Mouse (Mus musculus) midbrain, postnatal 0 days (tissue): Measurements from ENCODE around the gene Farp1. TPM values are rescaled to one million over a fixed set of nuclear protein-coding genes. Genes with fewer than 3 reads are reported as not detected.
A peak's percentile ranks its signal among the peaks of the same experiment; 100 is the strongest.

Source experiments
- ATAC-seq: fragments of 200-750 bp; cut with Nextera tagmentation; 2 replicates; pipeline ENCODE4 v1.8.0; 2017; ENCODE audit warnings: moderate number of reproducible peaks, mild to moderate bottlenecking, moderate TSS enrichment, moderate library complexity; ENCODE audit not compliant: low FRiP score
- DNase-seq: peaks from one replicate; pipeline ENCODE4 v3.0.0-alpha.2; 2015; ENCODE audit warnings: low spot score
- H3K27ac ChIP-seq: fragments of 300-500 bp; sonication (generic); 2 replicates; pipeline ENCODE4 v1.5.1; 2014; ENCODE audit warnings: low read depth, mild to moderate bottlenecking, low read length, mixed read lengths
- H3K27me3 ChIP-seq: fragments of 300-500 bp; sonication (generic); 2 replicates; pipeline ENCODE4 v1.6.1; 2014; ENCODE audit warnings: low read length, control low read depth, mixed read lengths; ENCODE audit not compliant: insufficient read depth
- H3K36me3 ChIP-seq: fragments of 300-500 bp; sonication (generic); 2 replicates; pipeline ENCODE4 v1.6.1; 2014; ENCODE audit warnings: low read length, control low read depth, mixed read lengths; ENCODE audit not compliant: insufficient read depth
- H3K4me1 ChIP-seq: fragments of 300-500 bp; sonication (generic); 2 replicates; pipeline ENCODE4 v1.6.1; 2014; ENCODE audit warnings: mild to moderate bottlenecking, control low read depth, antibody characterized with exemption, low read length, mixed read lengths; ENCODE audit not compliant: insufficient read depth
- H3K4me2 ChIP-seq: fragments of 300-500 bp; sonication (generic); 2 replicates; pipeline ENCODE4 v1.6.1; 2014; ENCODE audit warnings: low read depth, mild to moderate bottlenecking, low read length, mixed read lengths; ENCODE audit not compliant: poor library complexity, severe bottlenecking
- H3K4me3 ChIP-seq: fragments of 300-500 bp; sonication (generic); 2 replicates; pipeline ENCODE4 v1.5.1; 2014; ENCODE audit warnings: low read depth, mild to moderate bottlenecking, low read length, moderate library complexity
- H3K9ac ChIP-seq: fragments of 300-500 bp; sonication (generic); replicated peaks from 2 replicates; pipeline ENCODE4 v1.6.1; 2014; ENCODE audit warnings: mild to moderate bottlenecking, low read length, moderate library complexity, mixed read lengths; ENCODE audit not compliant: poor library complexity, severe bottlenecking
- H3K9me3 ChIP-seq: fragments of 300-500 bp; sonication (generic); 2 replicates; pipeline ENCODE4 v1.6.1; 2016; ENCODE audit warnings: low read length, control low read depth
- CTCF ChIP-seq: IDR thresholded peaks from 2 replicates; pipeline ENCODE4 v1.5.1; 2016; ENCODE audit warnings: antibody characterized with exemption, mild to moderate bottlenecking
- WGBS: fragments of 180-500 bp; shearing (Covaris S2); extraction: QIAGEN DNeasy Blood & Tissue Kit; methylation state at CpG from one replicate; pipeline ENCODE4 v1.1.7; 2014; 5-methylcytosine and 5-hydroxymethylcytosine counted together
- polyA plus RNA-seq: library from polyadenylated mRNA; unstranded; fragments of >200 nt; fragmentation: Nextera tagmentation; extraction: Ambion mirVana; gene quantifications from 2 replicates; pipeline ENCODE4 v1.2.1, GENCODE M21; 2015
- total RNA-seq: library from RNA; depleted of rRNA; stranded (reverse); fragments of >200 nt; gene quantifications from 2 replicates; pipeline ENCODE4 v1.2.3, GENCODE M21; 2014

Farp1 gene
- total and polyA plus RNA-seq, 2 experiments from 2014 or later = 41.8 to 113 TPM

- H3K4me1 ChIP-seq = peaks cover 10% of the 10 kb centered on the region
- H3K9me3 ChIP-seq = no peaks in the 10 kb centered on the region
- 84% methylated on average over 3 of the region's 3 CpGs for WGBS
- no peak overlapping the region for H3K4me2 ChIP-seq
- H3K4me3 ChIP-seq = no peak overlapping the region
- no peaks in the 10 kb centered on the region for H3K27me3 ChIP-seq
- DNase-seq (no peak), ATAC-seq (no peak)
- no peaks in the 10 kb centered on the region for H3K36me3 ChIP-seq
- no peak for TF ChIP-seq CTCF
- H3K27ac ChIP-seq = no peak overlapping the region
- no peak overlapping the region for H3K9ac ChIP-seq
Measured at GRCm38 (mm10) chr14:121168716-121169115, 133.7 kb downstream of the Farp1 start.

GRCm38 (mm10) chr14:121170321-121170720 lies 135.3 kb downstream of the Farp1 start:
- H3K27ac ChIP-seq = no peak overlapping the region; the same call in 1 of the 2 replicates
- WGBS = 78% methylated on average over 9 of the region's 9 CpGs
- no peak for TF ChIP-seq CTCF
- no peaks in the 10 kb centered on the region for H3K27me3 ChIP-seq
- DNase-seq = no peak
- no peaks in the 10 kb centered on the region for H3K36me3 ChIP-seq
- no peak overlapping the region for H3K4me3 ChIP-seq
- H3K9me3 ChIP-seq = no peaks in the 10 kb centered on the region
- no peak overlapping the region for H3K4me2 ChIP-seq
- ATAC-seq = no peak
- peaks cover 10% of the 10 kb centered on the region for H3K4me1 ChIP-seq
- no peak overlapping the region for H3K9ac ChIP-seq

- peak overlapping the region; percentile 25; the same call in 1 of the 2 replicates for H3K9ac ChIP-seq
- DNase-seq (peak; percentile 71), ATAC-seq (peak; percentile 69)
- no peaks in the 10 kb centered on the region for H3K9me3 ChIP-seq
- TF ChIP-seq CTCF = no peak
- 0 out of 2 replicates have a peak overlapping the region, but pooled peaks have one; percentile 13 for H3K4me3 ChIP-seq
- no peaks in the 10 kb centered on the region for H3K27me3 ChIP-seq
- H3K4me1 ChIP-seq = peaks cover 10% of the 10 kb centered on the region
- H3K36me3 ChIP-seq = no peaks in the 10 kb centered on the region
- WGBS = 23% methylated on average over 19 of the region's 19 CpGs
- H3K27ac ChIP-seq = peak overlapping the region; percentile 67
- peak overlapping the region; percentile 40 for H3K4me2 ChIP-seq
Measured at GRCm38 (mm10) chr14:121172065-121173036, 137.4 kb downstream of the Farp1 start.

- H3K36me3 ChIP-seq = no peaks in the 10 kb centered on the region
- no peak for TF ChIP-seq CTCF
- H3K4me1 ChIP-seq = peaks cover 10% of the 10 kb centered on the region
- ATAC-seq = no peak
- 86% methylated on average over 9 of the region's 9 CpGs for WGBS
- no peaks in the 10 kb centered on the region for H3K9me3 ChIP-seq
- H3K27me3 ChIP-seq = no peaks in the 10 kb centered on the region
- no peak overlapping the region for H3K4me3 ChIP-seq
- H3K4me2 ChIP-seq = no peak overlapping the region
- no peak overlapping the region for H3K9ac ChIP-seq
- no peak overlapping the region for H3K27ac ChIP-seq
- no peak for DNase-seq
Measured at GRCm38 (mm10) chr14:121175385-121175784, 140.4 kb downstream of the Farp1 start.

GRCm38 (mm10) chr14:121175861-121176260 lies 140.9 kb downstream of the Farp1 start:
- no peak for TF ChIP-seq CTCF
- no peak for ATAC-seq
- Histone ChIP-seq H3K4me2 (no peak overlapping the region), H3K9me3 (no peaks in the 10 kb centered on the region), H3K27ac (no peak overlapping the region), H3K4me1 (peaks cover 10% of the 10 kb centered on the region), H3K36me3 (no peaks in the 10 kb centered on the region), H3K27me3 (no peaks in the 10 kb centered on the region), H3K9ac (no peak overlapping the region), H3K4me3 (no peak overlapping the region)
- 62% methylated on average over 4 of the region's 4 CpGs for WGBS
- no peak for DNase-seq

- no peak for TF ChIP-seq CTCF
- no peaks in the 10 kb centered on the region for H3K9me3 ChIP-seq
- no peaks in the 10 kb centered on the region for H3K27me3 ChIP-seq
- H3K36me3 ChIP-seq = no peaks in the 10 kb centered on the region
- no peak overlapping the region for H3K27ac ChIP-seq
- no peak for DNase-seq
- H3K4me1 ChIP-seq = peaks cover 6% of the 10 kb centered on the region
- no peak overlapping the region for H3K4me2 ChIP-seq
- H3K4me3 ChIP-seq = no peak overlapping the region
- H3K9ac ChIP-seq = no peak overlapping the region
- WGBS = 64% methylated on average over 6 of the region's 6 CpGs
- no peak for ATAC-seq
Measured at GRCm38 (mm10) chr14:121177907-121178306, 142.9 kb downstream of the Farp1 start.
